Mouse (Mus musculus) heart, postnatal 14 days (tissue): ENCODE results near the gene Zfp568. TPM values are rescaled to one million over a fixed set of nuclear protein-coding genes. Genes with fewer than 3 reads are reported as not detected.
"Not testable (repeated sequence)": the region's sequence is repeated elsewhere in the genome, so short reads cannot be mapped to it uniquely, and the experiment has no call there.

Experiments used
- DNase-seq, 2 experiments: peaks; one replicate each; pipeline ENCODE4 v3.0.0; 2021 to 2022
- intact Hi-C: fragments of 180-260 bp; cut with DNase I; formaldehyde crosslinking; loops from one replicate; pipeline ENCODE4 v1.15.1; 2025
- long read RNA-seq, 2 experiments: library from polyadenylated mRNA; stranded (forward); transcript quantifications; one replicate each; pipeline ENCODE4 v2.0.0; 2021
- total RNA-seq, 2 experiments: library from RNA; stranded (reverse); gene quantifications; 2 replicates each; pipeline ENCODE4 v1.2.3; 2021

Gene Zfp568
- total RNA-seq = 10 to 100 TPM; 32.0 to 41.7 TPM
- long read RNA-seq, experiment 1, partial matches to known transcripts = 0 of 7 reads
- long read RNA-seq, experiment 1, other reads (novel, unspliced or antisense) = 7 of 7 reads
- long read RNA-seq, experiment 2, partial matches to known transcripts = 0 of 2 reads
- long read RNA-seq, experiment 2, other reads (novel, unspliced or antisense) = 2 of 2 reads

- peak; percentile 93 to 94 for DNase-seq
- intact Hi-C loops = loop anchor here (2.0 kb wide), 1 partner anchor 29 kb away; the partner anchor contains the start of gene Zfp74
Observed at GRCm38 (mm10) chr7:29983690-29984380, at the start of gene Zfp568. TSS of gene Zfp568 (plus strand) at chr7:29983955.

- intact Hi-C loops = no loop called here
Observed at GRCm38 (mm10) chr7:29938856-29939255, 44.9 kb upstream of the Zfp568 start.

GRCm38 (mm10) chr7:29941027-29941426 lies 42.7 kb upstream of the Zfp568 start:
- peak in 1 of 2 experiments; percentile 18 for DNase-seq
- intact Hi-C loops = no loop called here

More at GRCm38 (mm10) chr7:29938856-29939255, 44.9 kb upstream of the Zfp568 start:
- DNase-seq = no peak

DNA sequence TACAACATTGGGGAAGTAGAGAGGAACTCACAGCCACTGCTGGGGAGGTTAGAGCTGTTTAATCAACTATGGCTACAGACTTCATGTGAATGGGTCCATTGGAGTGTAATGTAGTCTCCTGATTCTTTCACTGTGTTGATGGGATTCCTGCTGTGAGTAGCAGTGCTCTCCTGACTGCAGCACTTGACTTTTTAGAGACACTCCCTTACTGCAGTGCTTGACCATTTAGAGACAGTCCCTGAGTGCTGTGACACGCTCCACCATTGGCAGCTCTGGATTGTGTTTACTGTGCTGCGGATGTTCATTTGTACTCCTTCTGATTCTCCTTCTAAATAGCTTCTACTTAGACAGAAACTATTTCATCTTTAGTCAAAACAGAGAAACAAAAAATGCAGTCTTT lies 41.0 kb upstream of the Zfp568 start:
- no peak for DNase-seq
- intact Hi-C loops = no loop called here

GRCm38 (mm10) chr7:29943720-29944119 lies 40.0 kb upstream of the Zfp568 start:
- intact Hi-C loops = no loop called here
- DNase-seq = no peak

DNA sequence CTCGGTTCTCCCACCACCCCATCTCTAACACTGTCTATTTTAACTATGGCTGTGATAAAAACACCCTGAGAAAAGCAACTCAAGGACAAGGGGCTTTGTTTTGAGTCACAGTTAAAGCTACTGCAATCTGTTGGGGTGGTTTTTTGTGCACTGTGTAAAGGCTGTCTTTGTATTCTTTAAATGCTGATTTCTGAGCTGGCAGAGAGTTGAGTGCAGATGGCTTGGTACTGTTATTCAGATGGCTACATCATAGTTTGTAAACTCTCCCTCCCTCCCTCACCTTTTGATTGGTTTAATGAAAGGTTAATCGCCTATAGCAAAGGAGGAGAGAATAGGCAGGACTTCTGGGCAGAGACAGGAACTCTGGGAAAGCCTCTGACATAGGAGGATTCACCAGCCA lies 39.6 kb upstream of the Zfp568 start:
- intact Hi-C loops = no loop called here

GRCm38 (mm10) chr7:29953086-29953485 lies 30.7 kb upstream of the Zfp568 start:
- intact Hi-C loops = loop anchor here (5.0 kb wide), 2 partner anchors 41 to 91 kb away; no protein-coding TSS in a partner anchor
- no peak for DNase-seq

More for the DNA sequence above, 39.6 kb upstream of the Zfp568 start:
- no peak for DNase-seq

- peak; percentile 74 to 81 for DNase-seq
- intact Hi-C loops = loop anchor here (2.0 to 5.0 kb wide), 3 partner anchors 29 to 91 kb away; partner anchors contain the start of gene Zfp568
Observed at GRCm38 (mm10) chr7:29953513-29954401, 30.0 kb upstream of the Zfp568 start, which contains the start of gene Zfp74. TSS of gene Zfp74 (minus strand) at chr7:29954089.

DNA sequence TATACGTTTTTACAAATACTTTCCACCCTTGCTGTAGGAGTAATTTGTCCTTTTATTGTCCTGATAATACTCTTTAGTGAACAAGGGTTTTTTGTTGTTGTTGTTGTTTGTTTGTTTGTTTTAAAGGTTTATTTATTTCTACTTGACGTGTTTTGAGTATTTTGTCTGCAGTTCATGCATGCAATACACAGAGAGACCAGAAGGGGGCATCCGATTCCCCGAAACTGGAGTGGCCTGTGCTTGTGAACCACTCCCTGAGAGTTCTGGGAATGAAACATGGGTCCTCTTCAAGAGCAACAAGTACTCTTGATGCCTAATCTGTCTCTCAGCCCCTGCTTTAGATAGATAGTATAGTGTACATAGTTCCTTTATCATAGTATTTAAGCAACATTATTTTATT lies 29.0 kb upstream of the Zfp568 start:
- intact Hi-C loops = loop anchor here (2.0 to 5.0 kb wide), 3 partner anchors 28 to 92 kb away; partner anchors contain the start of gene Zfp568
- DNase-seq = peak; percentile 27 to 63

GRCm38 (mm10) chr7:29956257-29956656 lies 27.5 kb upstream of the Zfp568 start:
- no peak for DNase-seq
- intact Hi-C loops = no loop called here

DNA sequence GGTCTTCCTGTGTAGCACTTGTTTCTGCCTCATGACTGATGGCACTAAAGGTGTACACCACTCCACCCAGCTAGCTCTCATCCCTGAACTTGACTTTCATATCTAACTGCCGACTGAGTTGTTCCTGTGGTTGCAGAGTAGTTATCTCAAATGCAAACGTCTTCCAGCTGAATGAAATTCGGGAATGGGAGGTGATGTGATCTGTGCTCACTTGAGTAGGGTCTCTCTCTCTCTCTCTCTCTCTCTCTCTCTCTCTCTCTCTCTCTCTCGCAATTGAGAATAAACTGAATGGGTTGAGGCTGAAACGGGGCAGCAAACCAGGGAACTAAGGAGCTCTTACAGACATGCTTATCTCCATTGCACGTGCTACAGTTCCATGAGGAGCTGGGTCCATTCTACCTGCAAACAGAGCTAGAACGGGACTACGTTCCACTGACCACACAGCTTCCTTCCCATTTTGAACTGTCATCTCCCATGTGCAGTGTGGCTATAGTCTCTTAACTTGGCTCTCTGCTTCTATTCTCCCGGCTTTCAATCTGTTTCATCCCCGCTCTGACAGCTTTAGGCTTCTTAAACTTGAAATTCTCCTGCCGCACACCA lies 25.5 kb upstream of the Zfp568 start:
- no peak for DNase-seq
- intact Hi-C loops = no loop called here

DNA sequence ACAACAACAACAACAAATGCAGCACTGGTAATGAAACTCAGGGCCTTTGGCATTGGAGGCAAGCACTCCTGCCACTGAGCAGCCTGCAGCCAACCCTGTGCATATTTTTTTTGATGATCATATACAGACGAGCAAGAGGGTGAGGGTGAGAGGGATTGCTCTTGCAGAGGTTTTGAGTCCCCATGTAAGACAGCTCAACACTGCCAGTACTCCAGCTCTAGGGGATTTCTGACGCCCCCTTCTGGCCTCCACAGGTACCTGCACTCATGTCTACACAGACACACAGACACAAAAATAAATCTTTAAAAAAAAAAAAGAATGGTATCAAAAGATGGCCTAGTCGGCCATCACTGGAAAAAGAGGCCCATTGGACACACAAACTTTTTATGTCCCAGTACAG lies 24.8 kb upstream of the Zfp568 start:
- intact Hi-C loops = no loop called here
- DNase-seq = no peak

DNA sequence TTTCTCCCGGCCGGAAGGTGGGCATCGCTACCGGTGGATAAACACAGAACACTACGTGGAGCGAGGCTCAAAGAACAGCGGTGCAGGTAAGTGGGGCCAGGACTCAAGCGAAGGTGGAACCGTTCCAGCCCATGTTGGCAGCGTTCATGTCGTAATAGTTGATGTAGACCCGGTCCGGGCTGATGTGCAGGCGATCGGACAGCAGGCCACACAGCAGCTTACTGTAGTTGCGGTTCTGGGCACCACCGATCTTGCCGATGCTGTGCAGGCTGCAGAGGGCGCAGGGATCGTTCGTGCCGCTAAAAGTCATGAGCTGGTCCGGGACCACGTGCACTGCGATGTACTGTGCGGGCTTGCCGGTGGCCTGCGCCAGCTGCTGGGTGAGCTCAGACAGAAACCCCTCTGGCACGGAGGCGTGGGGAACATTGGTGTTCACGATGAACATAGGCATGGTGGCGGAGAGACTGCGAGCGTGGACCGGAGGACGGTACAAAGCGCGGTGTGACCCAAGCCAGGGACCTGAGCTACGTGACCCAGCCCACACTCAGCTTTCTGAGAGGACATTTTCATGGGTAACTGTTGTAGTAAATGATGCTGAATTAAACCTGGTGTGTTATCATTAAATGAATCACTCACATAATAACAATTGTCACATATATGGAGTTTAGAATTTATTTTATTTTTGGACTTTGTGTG lies 18.5 kb upstream of the Zfp568 start:
- intact Hi-C loops, DNase-seq: not testable (repeated sequence)

DNA sequence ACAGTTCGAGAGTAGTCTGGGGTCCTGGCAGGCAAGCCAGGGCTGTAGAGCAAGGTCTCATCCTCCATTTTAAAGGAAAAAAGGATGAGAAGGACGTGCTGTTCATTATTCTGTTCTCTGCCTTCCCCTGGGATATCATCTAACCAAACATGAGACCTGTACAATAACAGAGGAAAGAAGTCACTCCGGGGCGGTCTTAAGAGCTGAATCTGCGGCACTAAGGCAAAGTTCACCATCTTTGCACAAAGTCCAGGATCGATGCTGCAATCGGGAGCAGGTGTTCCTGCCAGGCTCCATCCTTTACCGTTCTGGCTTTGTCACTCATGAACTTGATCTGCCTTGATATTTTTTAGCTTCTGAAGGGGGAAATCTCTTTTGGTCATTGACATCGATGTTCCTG lies 13.1 kb upstream of the Zfp568 start:
- no peak for DNase-seq

DNA sequence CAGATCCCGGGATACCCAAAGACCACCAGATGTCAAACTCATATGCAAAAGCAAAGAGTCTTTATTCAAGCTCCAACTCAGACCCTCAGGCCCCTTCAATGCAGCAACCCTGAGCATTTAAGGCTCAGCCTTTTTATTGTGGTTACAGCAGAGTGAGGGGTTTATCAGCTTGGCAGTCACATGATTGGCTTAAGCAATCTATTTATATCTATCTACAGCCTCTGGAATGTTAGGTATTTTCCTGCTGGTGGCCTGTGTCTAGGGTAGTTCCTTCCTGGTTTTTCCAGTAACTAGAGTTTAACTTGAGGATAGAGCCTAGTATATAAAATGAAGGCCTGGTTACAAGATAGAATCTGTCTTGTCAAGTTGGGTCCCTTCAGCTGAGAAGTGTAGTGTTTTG lies 3.0 kb upstream of the Zfp568 start:
- intact Hi-C loops = no loop called here
- no peak for DNase-seq

More for the DNA sequence above, 13.1 kb upstream of the Zfp568 start:
- intact Hi-C loops = no loop called here

DNA sequence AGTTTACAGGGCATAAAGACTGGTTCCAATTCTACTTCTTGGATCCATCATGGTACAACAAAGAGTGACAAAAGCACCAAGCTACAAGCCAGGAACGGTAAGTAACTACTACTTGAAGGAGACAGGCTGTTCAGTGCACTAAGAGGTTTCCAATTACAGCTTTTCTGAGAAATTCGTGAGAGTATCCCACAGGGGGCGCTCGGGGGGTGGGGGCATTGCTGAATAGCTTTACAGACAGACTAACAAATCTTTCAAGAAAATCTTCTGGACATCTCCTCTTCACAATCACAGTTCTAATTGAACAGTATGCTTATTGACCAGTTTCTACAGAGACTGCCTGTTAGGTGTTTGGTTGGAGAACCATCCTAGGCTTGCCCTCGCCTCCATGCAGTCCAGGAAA lies 2.3 kb upstream of the Zfp568 start:
- intact Hi-C loops = no loop called here
- DNase-seq = no peak

DNA sequence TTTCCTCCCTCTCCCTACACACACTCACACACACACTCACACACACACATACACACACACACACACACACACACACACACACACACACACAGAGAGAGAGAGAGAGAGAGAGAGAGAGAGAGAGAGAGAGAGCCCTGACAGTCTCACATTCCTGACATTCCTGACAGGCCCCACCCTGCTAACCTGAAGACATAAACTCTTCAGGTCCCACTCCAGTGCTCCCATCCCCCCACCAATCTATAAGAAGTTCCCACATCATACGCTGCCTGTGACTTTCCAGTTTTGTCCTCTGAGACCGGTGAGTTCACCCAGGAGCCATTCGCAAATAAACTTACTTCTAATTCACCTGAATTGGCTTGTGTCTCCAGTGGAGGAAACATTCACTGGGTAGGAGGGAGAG lies 1.9 kb upstream of the Zfp568 start:
- intact Hi-C loops = loop anchor here (2.0 kb wide), 1 partner anchor 27 kb away; the partner anchor contains the start of gene Zfp74
- no peak for DNase-seq

GRCm38 (mm10) chr7:29982341-29982740 lies 1.4 kb upstream of the Zfp568 start:
- DNase-seq = no peak
- intact Hi-C loops = loop anchor here (2.0 kb wide), 1 partner anchor 28 kb away; the partner anchor contains the start of gene Zfp74

GRCm38 (mm10) chr7:29982931-29983330 lies 824 bp upstream of the Zfp568 start:
- peak; percentile 10 to 24 for DNase-seq
- intact Hi-C loops = loop anchor here (2.0 kb wide), 1 partner anchor 28 kb away; the partner anchor contains the start of gene Zfp74
